Mouse (Mus musculus) forebrain, embryonic 12.5 days (tissue): ENCODE measurements around the gene Kbtbd12. TPM values are rescaled to one million over a fixed set of nuclear protein-coding genes. Genes with fewer than 3 reads are reported as not detected.

Source experiments
- ATAC-seq: fragments of 200-750 bp; cut with Nextera tagmentation; 2 replicates; pipeline ENCODE4 v1.8.0; 2017; ENCODE audit warnings: moderate TSS enrichment; ENCODE audit not compliant: low FRiP score
- H3K27ac ChIP-seq: fragments of 300-500 bp; sonication (generic); 2 replicates; pipeline ENCODE4 v1.5.1; 2016; ENCODE audit warnings: mild to moderate bottlenecking
- H3K27me3 ChIP-seq: fragments of 300-500 bp; sonication (generic); 2 replicates; pipeline ENCODE4 v1.6.1; 2016; ENCODE audit warnings: mild to moderate bottlenecking
- H3K36me3 ChIP-seq: fragments of 300-500 bp; sonication (generic); replicated peaks from 2 replicates; pipeline ENCODE4 v1.6.1; 2016; ENCODE audit warnings: mild to moderate bottlenecking
- H3K4me1 ChIP-seq: fragments of 300-500 bp; sonication (generic); 2 replicates; pipeline ENCODE4 v1.6.1; 2016
- H3K4me2 ChIP-seq: fragments of 300-500 bp; sonication (generic); 2 replicates; pipeline ENCODE4 v1.6.1; 2016; ENCODE audit warnings: mild to moderate bottlenecking, moderate library complexity
- H3K4me3 ChIP-seq: fragments of 300-500 bp; sonication (generic); replicated peaks from 2 replicates; pipeline ENCODE4 v1.5.1; 2016; ENCODE audit warnings: mild to moderate bottlenecking
- H3K9ac ChIP-seq: fragments of 300-500 bp; sonication (generic); 2 replicates; pipeline ENCODE4 v1.6.1; 2016; ENCODE audit warnings: mild to moderate bottlenecking
- H3K9me3 ChIP-seq: fragments of 300-500 bp; sonication (generic); 2 replicates; pipeline ENCODE4 v1.6.1; 2016
- WGBS: fragments of 180-500 bp; shearing (Covaris S2); methylation state at CpG from one replicate; pipeline ENCODE4 v1.1.7; 2016; 5-methylcytosine and 5-hydroxymethylcytosine counted together
- polyA plus RNA-seq: library from polyadenylated mRNA; unstranded; fragments of >200 nt; fragmentation: Nextera tagmentation; extraction: Ambion mirVana; gene quantifications from 2 replicates; pipeline ENCODE4 v1.2.1, GENCODE M21; 2016

Kbtbd12 gene
- polyA plus RNA-seq, 1 experiment from 2014 or later, result 0.15 TPM

GRCm38 (mm10) chr6:88621816-88622481, 15.8 kb downstream of the Kbtbd12 start:
- no peak overlapping the region for H3K4me3 ChIP-seq
- no peak overlapping the region for H3K27ac ChIP-seq
- H3K27me3 ChIP-seq, result 0 out of 2 replicates have a peak, but pooled peaks cover 6% of the 10 kb centered on the region
- no peaks in the 10 kb centered on the region for H3K36me3 ChIP-seq
- peaks cover 2% of the 10 kb centered on the region; the same call in 1 of the 2 replicates for H3K4me1 ChIP-seq
- ATAC-seq, result no peak
- no peak overlapping the region for H3K4me2 ChIP-seq
- no peak overlapping the region for H3K9ac ChIP-seq
- WGBS, result 85% methylated on average over 4 of the region's 4 CpGs
- H3K9me3 ChIP-seq, result no peaks in the 10 kb centered on the region

GRCm38 (mm10) chr6:88619542-88619941, 18.2 kb downstream of the Kbtbd12 start:
- WGBS, result 14% methylated on average over 5 of the region's 5 CpGs
- H3K4me2 ChIP-seq, result no peak overlapping the region
- no peaks in the 10 kb centered on the region for H3K9me3 ChIP-seq
- peak overlapping the region; percentile 38; the same call in 1 of the 2 replicates for H3K27ac ChIP-seq
- no peaks in the 10 kb centered on the region for H3K36me3 ChIP-seq
- H3K4me1 ChIP-seq, result no peaks in the 10 kb centered on the region
- 0 out of 2 replicates have a peak, but pooled peaks cover 3% of the 10 kb centered on the region for H3K27me3 ChIP-seq
- no peak for ATAC-seq
- no peak overlapping the region for H3K9ac ChIP-seq
- no peak overlapping the region for H3K4me3 ChIP-seq

- ATAC-seq, result no peak
- Histone ChIP-seq H3K4me1 (no peaks in the 10 kb centered on the region), H3K4me3 (no peak overlapping the region), H3K27ac (no peak overlapping the region), H3K36me3 (no peaks in the 10 kb centered on the region), H3K9ac (no peak overlapping the region), H3K9me3 (no peaks in the 10 kb centered on the region), H3K27me3 (no peaks in the 10 kb centered on the region), H3K4me2 (no peak overlapping the region)
- WGBS, result 90% methylated on average over 2 of the region's 2 CpGs
These were observed 22.4 kb downstream of the Kbtbd12 start for GRCm38 (mm10) chr6:88615352-88615751.

- ATAC-seq, result no peak
- Histone ChIP-seq H3K27ac (no peak overlapping the region), H3K9ac (no peak overlapping the region), H3K9me3 (no peaks in the 10 kb centered on the region), H3K36me3 (no peaks in the 10 kb centered on the region), H3K4me2 (no peak overlapping the region), H3K27me3 (no peaks in the 10 kb centered on the region), H3K4me1 (no peaks in the 10 kb centered on the region), H3K4me3 (no peak overlapping the region)
- 69% methylated on average over 2 of the region's 2 CpGs for WGBS
These were observed 31.3 kb downstream of the Kbtbd12 start for GRCm38 (mm10) chr6:88606417-88606816.

GRCm38 (mm10) chr6:88605715-88606114, 32.0 kb downstream of the Kbtbd12 start:
- Histone ChIP-seq H3K4me2 (no peak overlapping the region), H3K9me3 (no peaks in the 10 kb centered on the region), H3K27me3 (no peaks in the 10 kb centered on the region), H3K4me3 (no peak overlapping the region), H3K27ac (no peak overlapping the region), H3K4me1 (no peaks in the 10 kb centered on the region), H3K36me3 (no peaks in the 10 kb centered on the region), H3K9ac (no peak overlapping the region)
- 95% methylated on average over 2 of the region's 2 CpGs for WGBS
- ATAC-seq, result no peak

- no peaks in the 10 kb centered on the region for H3K4me1 ChIP-seq
- H3K4me3 ChIP-seq, result no peak overlapping the region
- no peak for ATAC-seq
- H3K9me3 ChIP-seq, result no peaks in the 10 kb centered on the region
- no peak overlapping the region for H3K9ac ChIP-seq
- H3K27ac ChIP-seq, result no peak overlapping the region
- H3K4me2 ChIP-seq, result no peak overlapping the region
- H3K27me3 ChIP-seq, result no peaks in the 10 kb centered on the region
- H3K36me3 ChIP-seq, result no peaks in the 10 kb centered on the region
- 85% methylated on average over 2 of the region's 2 CpGs for WGBS
These were observed 32.5 kb downstream of the Kbtbd12 start for GRCm38 (mm10) chr6:88605235-88605634.

GRCm38 (mm10) chr6:88596108-88596507, 41.6 kb downstream of the Kbtbd12 start:
- no peak overlapping the region for H3K4me2 ChIP-seq
- no peaks in the 10 kb centered on the region for H3K36me3 ChIP-seq
- WGBS, result 71% methylated on average over 2 of the region's 2 CpGs
- H3K4me1 ChIP-seq, result 0 out of 2 replicates have a peak, but pooled peaks cover 2% of the 10 kb centered on the region
- no peak overlapping the region for H3K4me3 ChIP-seq
- no peak overlapping the region for H3K9ac ChIP-seq
- H3K27ac ChIP-seq, result no peak overlapping the region
- no peak for ATAC-seq
- H3K9me3 ChIP-seq, result 0 out of 2 replicates have a peak, but pooled peaks cover 3% of the 10 kb centered on the region
- no peaks in the 10 kb centered on the region; the same call in 1 of the 2 replicates for H3K27me3 ChIP-seq

- H3K9me3 ChIP-seq, result no peaks in the 10 kb centered on the region
- no peak overlapping the region for H3K4me3 ChIP-seq
- H3K27ac ChIP-seq, result no peak overlapping the region
- H3K27me3 ChIP-seq, result no peaks in the 10 kb centered on the region; the same call in 1 of the 2 replicates
- H3K36me3 ChIP-seq, result no peaks in the 10 kb centered on the region
- 90% methylated on average over 6 of the region's 6 CpGs for WGBS
- no peak for ATAC-seq
- H3K9ac ChIP-seq, result no peak overlapping the region
- no peak overlapping the region for H3K4me2 ChIP-seq
- H3K4me1 ChIP-seq, result 0 out of 2 replicates have a peak, but pooled peaks cover 2% of the 10 kb centered on the region
These were observed 45.4 kb downstream of the Kbtbd12 start for GRCm38 (mm10) chr6:88592367-88592766.

GRCm38 (mm10) chr6:88590231-88590630, 47.5 kb downstream of the Kbtbd12 start:
- Histone ChIP-seq H3K9ac (no peak overlapping the region), H3K27me3 (no peaks in the 10 kb centered on the region; the same call in 1 of the 2 replicates), H3K4me2 (no peak overlapping the region), H3K27ac (no peak overlapping the region), H3K9me3 (no peaks in the 10 kb centered on the region), H3K36me3 (no peaks in the 10 kb centered on the region), H3K4me1 (0 out of 2 replicates have a peak, but pooled peaks cover 2% of the 10 kb centered on the region), H3K4me3 (no peak overlapping the region)
- no peak for ATAC-seq
- 89% methylated on average over 4 of the region's 4 CpGs for WGBS

- ATAC-seq, result 0 out of 2 replicates have a peak, but pooled peaks have one; percentile 68
- H3K27ac ChIP-seq, result no peak overlapping the region
- H3K9me3 ChIP-seq, result no peaks in the 10 kb centered on the region
These were observed 48.2 kb downstream of the Kbtbd12 start for GRCm38 (mm10) chr6:88589517-88589916.

GRCm38 (mm10) chr6:88588581-88589256, 49.0 kb downstream of the Kbtbd12 start:
- Histone ChIP-seq H3K9ac (no peak overlapping the region), H3K36me3 (no peaks in the 10 kb centered on the region), H3K27me3 (no peaks in the 10 kb centered on the region; the same call in 1 of the 2 replicates), H3K9me3 (no peaks in the 10 kb centered on the region), H3K4me1 (no peaks in the 10 kb centered on the region), H3K4me3 (no peak overlapping the region), H3K4me2 (no peak overlapping the region), H3K27ac (no peak overlapping the region)
- ATAC-seq, result no peak
- WGBS, result 71% methylated on average over 7 of the region's 7 CpGs

More at GRCm38 (mm10) chr6:88589517-88589916, 48.2 kb downstream of the Kbtbd12 start:
- Histone ChIP-seq H3K27me3 (no peaks in the 10 kb centered on the region; the same call in 1 of the 2 replicates), H3K4me3 (no peak overlapping the region), H3K4me1 (0 out of 2 replicates have a peak, but pooled peaks cover 2% of the 10 kb centered on the region), H3K4me2 (no peak overlapping the region), H3K36me3 (no peaks in the 10 kb centered on the region), H3K9ac (no peak overlapping the region)
- WGBS, result 31% methylated on average over 5 of the region's 5 CpGs

GRCm38 (mm10) chr6:88587091-88587490, 50.7 kb downstream of the Kbtbd12 start:
- WGBS, result 66% methylated on average over 3 of the region's 3 CpGs
- no peak overlapping the region for H3K27ac ChIP-seq
- no peaks in the 10 kb centered on the region for H3K4me1 ChIP-seq
- no peak overlapping the region for H3K4me3 ChIP-seq
- ATAC-seq, result no peak
- no peaks in the 10 kb centered on the region for H3K9me3 ChIP-seq
- H3K4me2 ChIP-seq, result no peak overlapping the region
- H3K9ac ChIP-seq, result no peak overlapping the region
- no peaks in the 10 kb centered on the region for H3K36me3 ChIP-seq
- H3K27me3 ChIP-seq, result no peaks in the 10 kb centered on the region; the same call in 1 of the 2 replicates
